Mouse (Mus musculus) bone marrow macrophage, adult 2 months (primary cell): ENCODE measurements at regions not wholly inside any gene's neighbourhood (a gene's known extent, or its start where the extent isn't known, plus 50 kb on each side); places are given as distances from the start of the nearest gene placed in this dataset.

Experiments used
- CTCF ChIP-seq: IDR thresholded peaks from 2 replicates; pipeline ENCODE4 v1.5.1; 2012; ENCODE audit warnings: low read depth, mild to moderate bottlenecking, low read length, moderate library complexity
- POLR2A ChIP-seq: IDR thresholded peaks from 2 replicates; pipeline ENCODE4 v1.6.1; 2012; ENCODE audit warnings: mild to moderate bottlenecking, low read depth, low read length, borderline replicate concordance

DNA sequence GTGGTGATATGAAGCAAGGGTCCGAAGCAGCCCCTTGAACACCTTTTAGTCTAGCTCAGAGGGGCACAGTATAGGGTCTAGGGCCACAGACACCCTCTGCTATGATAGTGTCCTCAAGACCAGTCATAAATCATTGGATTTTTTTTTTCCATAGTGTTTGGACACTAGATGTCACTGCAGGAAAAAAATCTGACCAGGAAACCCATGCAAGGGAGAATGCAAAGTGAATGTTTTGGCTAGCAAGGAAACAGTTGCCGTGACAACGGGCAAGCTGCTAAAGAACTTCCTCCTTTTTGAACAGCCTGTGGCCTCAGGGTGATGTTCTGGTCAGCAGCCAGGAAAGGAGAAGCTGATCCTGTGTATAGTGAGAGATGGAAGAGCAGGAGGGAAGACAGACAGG, 165.1 kb downstream of the Sh3bp4 start:
- no peak for TF ChIP-seq CTCF
- no peak for TF ChIP-seq POLR2A
